Mouse (Mus musculus) liver, adult (tissue): ENCODE data around the gene Fam161b.

Experiments used
- GATA4 ChIP-seq: IDR thresholded peaks from 2 replicates; pipeline ENCODE4 v1.6.1; 2014; ENCODE audit warnings: mild to moderate bottlenecking, low read length; ENCODE audit not compliant: insufficient replicate concordance

Gene Fam161b

DNA sequence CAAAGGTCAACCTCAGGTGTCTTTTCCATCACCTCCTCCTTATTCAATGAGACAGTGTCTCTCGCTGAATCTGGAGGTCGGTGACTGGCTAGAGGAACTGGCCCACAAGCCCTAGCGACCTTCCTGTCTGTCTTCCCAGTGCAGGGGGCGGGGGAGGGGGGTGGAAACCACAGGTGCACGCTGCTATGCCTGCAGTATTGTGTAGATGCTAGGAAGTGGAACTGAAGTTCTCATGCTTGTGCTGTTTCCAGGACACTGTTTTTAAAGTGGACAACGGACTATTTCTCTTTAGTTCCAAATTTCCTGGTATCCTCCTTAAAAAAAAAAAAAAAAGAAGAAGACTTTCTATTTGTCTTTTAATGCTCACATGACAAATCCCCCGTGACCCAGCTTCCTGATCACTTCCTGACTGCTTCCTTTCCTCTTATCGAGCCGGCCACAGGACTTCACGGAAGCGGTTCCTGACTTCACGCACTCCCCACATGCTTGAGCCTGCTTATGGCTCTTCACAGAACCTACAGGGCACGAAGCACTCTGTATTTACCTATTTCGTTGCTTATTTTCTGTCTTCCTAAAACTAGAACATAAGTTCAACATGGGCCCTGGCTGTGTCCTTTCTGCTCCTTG, 27.3 kb upstream of the Fam161b start:
- peak; percentile 60; the same call in 1 of the 2 replicates for TF ChIP-seq GATA4

- TF ChIP-seq GATA4: no peak
Measured at GRCm38 (mm10) chr12:84388097-84388496, 26.5 kb upstream of the Fam161b start.

DNA sequence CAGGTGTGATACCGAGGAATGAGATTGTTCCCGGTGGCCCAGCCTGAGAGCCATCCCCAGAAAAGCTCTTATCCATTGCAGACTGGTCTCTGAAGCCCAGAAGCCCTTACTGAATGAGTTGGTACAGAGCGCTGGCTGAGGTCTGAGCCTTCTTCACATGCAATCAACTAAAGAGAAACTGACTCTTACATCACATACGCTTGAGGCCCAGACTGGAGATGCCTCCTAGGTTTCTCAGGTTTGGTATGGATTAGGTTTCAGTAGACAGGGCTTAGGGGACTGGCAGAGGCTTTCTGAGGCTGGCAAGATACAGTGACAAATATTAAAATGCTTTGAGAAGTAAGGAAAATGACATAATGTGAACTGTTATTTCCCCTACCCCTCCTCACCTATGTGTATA, 23.8 kb upstream of the Fam161b start:
- no peak for TF ChIP-seq GATA4

DNA sequence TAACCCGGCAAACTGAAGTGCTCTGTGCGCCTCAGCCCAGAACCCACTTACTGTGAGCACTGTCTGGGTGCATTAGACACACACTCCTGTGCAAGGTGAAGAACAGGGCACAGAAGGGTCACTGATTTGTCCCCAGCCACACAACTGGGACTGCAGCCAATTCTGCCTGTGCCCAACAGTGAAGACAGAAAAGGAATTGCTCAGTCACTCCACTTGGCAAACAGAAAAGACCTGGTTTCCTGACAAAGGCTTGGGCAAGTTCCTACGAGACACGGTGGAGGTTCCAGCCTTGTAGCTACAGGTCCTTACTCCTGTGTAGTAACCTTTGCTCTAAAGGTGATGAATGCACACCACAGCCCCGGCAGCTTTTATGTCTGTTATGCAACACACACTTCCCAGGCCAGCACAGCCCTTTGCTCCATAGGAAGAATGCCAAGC, 23.0 kb upstream of the Fam161b start:
- no peak for TF ChIP-seq GATA4

DNA sequence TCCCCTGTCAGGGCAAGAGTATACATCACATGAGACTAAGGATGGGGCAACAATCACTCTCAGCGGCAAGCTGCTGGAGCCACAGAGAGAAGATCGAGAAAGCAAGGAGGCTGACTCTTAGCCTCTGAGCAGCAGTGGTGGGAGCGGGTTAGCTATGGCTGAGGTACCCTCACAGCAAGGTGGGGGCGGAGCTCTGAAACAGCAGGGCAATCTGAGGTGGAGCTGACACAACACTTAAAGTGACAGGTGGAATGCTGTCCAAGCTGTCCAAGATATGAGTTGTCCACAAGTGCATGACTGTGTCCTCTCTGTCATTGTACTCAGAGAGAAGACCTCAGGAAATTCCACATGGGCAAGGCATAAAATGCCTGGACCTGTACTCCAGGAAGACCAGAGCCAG, 20.7 kb upstream of the Fam161b start:
- no peak for TF ChIP-seq GATA4

DNA sequence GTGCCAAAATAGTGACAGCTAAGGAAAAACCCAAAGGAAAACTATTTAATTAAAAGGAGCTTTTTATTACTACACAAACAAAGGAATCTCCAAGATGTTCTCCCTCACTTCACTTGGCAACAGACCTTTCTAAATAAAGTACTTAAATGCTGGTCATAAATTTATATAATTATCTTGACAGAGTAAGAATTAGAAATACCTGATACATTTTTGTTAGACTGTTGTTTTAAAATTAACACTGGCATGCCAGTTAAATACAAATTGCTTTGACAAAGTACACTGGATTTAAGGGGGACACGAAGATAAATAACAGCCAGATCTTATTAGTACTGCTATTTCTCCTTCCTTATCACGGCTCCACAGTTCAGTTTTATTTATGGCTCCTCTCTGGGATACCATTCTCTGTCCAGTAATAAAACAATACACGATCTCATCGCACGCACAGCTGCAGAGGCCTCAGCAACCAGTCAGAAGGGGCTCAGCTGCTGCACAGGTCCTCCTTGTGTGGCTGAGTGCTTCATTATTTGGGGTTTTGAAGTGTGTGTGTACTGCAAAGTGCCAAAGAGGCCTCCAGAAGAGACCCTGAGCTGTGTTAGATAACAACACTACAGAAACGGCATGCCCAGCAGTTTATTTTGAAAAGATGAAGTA, 12.3 kb upstream of the Fam161b start:
- TF ChIP-seq GATA4: no peak

- no peak for TF ChIP-seq GATA4
Measured at GRCm38 (mm10) chr12:84371647-84372046, 10.0 kb upstream of the Fam161b start.

DNA sequence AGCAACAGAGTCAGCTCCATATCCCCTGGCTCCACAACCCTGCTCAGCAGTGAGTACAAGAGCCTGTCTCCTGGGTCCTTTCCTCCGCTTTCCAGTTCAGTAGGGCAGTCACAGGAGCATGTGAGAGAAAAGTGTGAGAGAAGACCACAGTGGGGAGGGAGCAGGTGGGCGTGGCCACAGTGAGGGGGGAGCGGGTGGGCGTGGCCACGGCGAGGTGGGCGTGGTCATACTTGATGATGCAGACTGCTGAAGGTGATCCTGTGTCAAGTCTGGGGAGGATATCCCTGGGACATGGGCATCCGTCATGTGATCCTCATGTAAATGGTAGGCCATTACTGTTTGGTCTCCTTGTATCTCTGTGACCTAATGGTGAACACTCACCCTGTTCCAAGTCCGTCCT, 5.3 kb upstream of the Fam161b start:
- TF ChIP-seq GATA4: no peak

GRCm38 (mm10) chr12:84365137-84365536, 3.5 kb upstream of the Fam161b start:
- no peak for TF ChIP-seq GATA4

GRCm38 (mm10) chr12:84364291-84364690, 2.7 kb upstream of the Fam161b start:
- no peak for TF ChIP-seq GATA4

DNA sequence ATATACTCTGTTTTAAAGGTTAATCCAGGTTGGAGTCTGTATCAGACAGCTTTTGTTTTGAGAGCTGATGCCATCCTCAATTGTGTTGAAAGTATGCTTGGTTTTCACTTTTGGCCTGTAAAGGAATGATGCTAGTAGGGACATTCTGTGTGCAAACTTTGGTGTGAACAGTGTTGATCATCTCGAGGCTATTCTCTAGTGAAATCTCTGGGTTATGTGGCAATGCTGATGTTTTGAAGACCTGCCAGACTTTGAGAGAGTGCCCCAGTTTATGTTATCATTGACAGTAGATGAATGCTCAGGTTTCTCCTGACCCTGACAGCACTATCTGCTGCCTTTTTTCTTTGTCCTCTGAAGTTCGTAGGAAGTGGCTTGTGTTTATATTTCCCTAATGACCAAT, 1.2 kb upstream of the Fam161b start:
- TF ChIP-seq GATA4: no peak

DNA sequence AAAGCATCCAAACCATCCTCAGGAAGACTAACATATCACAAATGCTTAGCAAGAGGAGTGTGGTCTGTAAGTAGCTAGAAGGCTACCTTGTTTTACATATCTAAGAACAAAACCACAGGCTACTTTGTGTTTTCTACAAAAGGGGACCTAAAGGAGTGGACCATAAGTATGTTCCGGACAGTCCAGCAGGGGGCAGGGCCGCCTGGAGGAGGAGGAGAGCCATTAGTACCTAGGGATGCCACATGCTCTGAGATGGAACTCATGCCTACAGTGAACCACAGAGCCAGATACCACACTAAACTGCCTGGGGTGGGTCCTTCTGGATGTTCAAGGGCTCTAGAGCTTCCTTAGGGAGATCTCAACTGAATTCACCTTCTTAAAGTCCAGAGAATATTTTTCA, 14.4 kb downstream of the Fam161b start:
- TF ChIP-seq GATA4: no peak

GRCm38 (mm10) chr12:84336963-84337625, 24.5 kb downstream of the Fam161b start:
- no peak for TF ChIP-seq GATA4

DNA sequence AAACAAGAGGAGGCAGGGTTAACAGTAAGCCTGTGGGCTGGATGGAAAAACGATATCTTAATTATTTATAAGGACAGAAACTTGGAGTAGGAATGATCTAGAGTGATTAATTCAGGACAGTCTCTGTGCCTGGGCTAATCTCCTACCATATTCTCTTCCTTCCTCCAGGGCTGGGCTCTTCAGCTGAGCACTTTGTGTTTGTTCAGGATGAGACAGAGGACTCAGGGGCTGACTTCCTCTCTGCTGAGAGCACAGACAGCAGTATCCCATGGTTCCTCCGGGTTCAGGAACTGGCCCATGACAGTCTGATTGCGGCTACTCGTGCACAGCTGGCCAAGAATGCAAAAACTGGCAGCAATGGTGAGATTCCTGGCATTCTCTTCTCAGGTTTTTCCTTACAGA, 34.5 kb downstream of the Fam161b start:
- peak; percentile 82; the same call in 1 of the 2 replicates for TF ChIP-seq GATA4

DNA sequence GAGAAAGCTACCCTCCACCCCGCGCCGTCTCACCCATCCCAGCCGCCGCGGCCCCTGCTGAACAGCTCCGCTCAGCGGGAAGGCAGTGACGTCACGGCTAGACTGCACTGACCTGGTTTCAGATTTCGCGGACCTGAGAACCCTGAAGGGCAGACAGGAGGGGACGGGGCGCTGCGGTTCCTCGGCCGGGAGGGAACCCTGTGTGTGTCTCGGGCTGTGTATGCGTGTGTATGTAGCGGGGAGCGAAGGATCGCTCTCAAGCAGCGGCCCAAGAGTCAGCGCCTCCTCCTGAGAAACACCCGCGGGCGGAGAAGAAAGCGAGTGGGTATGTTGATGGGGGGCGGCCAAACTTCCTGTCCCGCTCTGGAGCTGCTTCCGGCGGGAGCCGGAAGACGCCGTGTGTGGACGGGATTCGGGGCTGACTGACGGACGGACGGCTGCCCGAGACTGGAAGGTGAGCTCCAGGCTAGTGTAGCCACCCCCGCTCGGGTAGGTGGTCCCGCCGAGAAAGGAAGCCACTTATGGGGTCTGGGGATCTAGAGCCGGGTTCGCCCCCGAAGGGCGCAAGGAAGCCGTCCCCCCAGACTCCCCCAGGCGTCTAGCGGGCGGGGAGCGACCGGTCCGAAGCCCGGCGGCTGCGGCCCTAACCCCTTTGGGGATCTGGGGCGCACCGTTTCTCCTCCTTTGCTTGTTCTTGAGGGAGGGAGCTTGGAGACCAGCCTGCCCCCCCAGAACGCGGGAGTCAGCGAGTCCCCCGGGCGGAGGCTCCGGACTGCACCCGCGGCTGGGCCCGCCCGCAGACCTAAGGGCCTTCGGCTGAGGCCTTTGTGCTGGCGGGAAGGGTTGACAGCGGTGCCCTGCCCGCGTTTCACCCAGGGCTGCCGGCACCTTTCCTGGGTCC, 44.7 kb downstream of the Fam161b start, which contains the start of gene Zfp410:
Gene Zfp410 (plus strand): TSS at position 132 of the 901 bp plus-strand sequence.
- peak; percentile 4; the same call in 1 of the 2 replicates for TF ChIP-seq GATA4
